Mouse (Mus musculus): ENCODE results near the gene Wnt16. TPM values are rescaled to one million over a fixed set of nuclear protein-coding genes. Genes with fewer than 3 reads are reported as not detected.

Gene Wnt16
- polyA plus RNA-seq, 1 experiment from 2014 or later: 0.29 TPM

- Histone ChIP-seq H3K27ac (ENCODE audit: low read depth, low read length) (no peak overlapping the region), H3K9me3 (ENCODE audit: control insufficient read depth, low read length) (no peaks in the 10 kb centered on the region), H3K4me1 (replicated peaks; ENCODE audit: control insufficient read depth, insufficient read depth, low read length) (no peaks in the 10 kb centered on the region), H3K4me2 (no peak overlapping the region), H3K4me3 (ENCODE audit: low read depth, low read length) (no peak overlapping the region), H3K36me3 (ENCODE audit: control insufficient read depth, insufficient read depth, low read length) (no peaks in the 10 kb centered on the region), H3K27me3 (replicated peaks; ENCODE audit: control insufficient read depth, insufficient read depth, low read length) (no peaks in the 10 kb centered on the region), H3K9ac (ENCODE audit: low read depth, low read length) (no peak overlapping the region)
- DNase-seq (ENCODE audit: low spot score) (no peak), ATAC-seq (replicated peaks; ENCODE audit: low FRiP score) (no peak)
Measured at GRCm38 (mm10) chr6:22268677-22269076, 19.4 kb upstream of the Wnt16 start.

- WGBS: 70% methylated on average over 8 of the region's 8 CpGs
- ATAC-seq (replicated peaks; ENCODE audit: low FRiP score): no peak
- no peaks in the 10 kb centered on the region for H3K4me1 ChIP-seq (replicated peaks; ENCODE audit: control insufficient read depth, insufficient read depth, low read length)
Measured at GRCm38 (mm10) chr6:22269840-22270521, 18.0 kb upstream of the Wnt16 start.

GRCm38 (mm10) chr6:22277941-22278340 is 10.1 kb upstream of the Wnt16 start:
- Histone ChIP-seq H3K27ac (ENCODE audit: low read depth, low read length) (no peak overlapping the region), H3K4me2 (no peak overlapping the region), H3K4me3 (ENCODE audit: low read depth, low read length) (no peak overlapping the region), H3K27me3 (replicated peaks; ENCODE audit: control insufficient read depth, insufficient read depth, low read length) (no peaks in the 10 kb centered on the region), H3K9me3 (ENCODE audit: control insufficient read depth, low read length) (no peaks in the 10 kb centered on the region), H3K9ac (ENCODE audit: low read depth, low read length) (no peak overlapping the region), H3K36me3 (ENCODE audit: control insufficient read depth, insufficient read depth, low read length) (no peaks in the 10 kb centered on the region), H3K4me1 (replicated peaks; ENCODE audit: control insufficient read depth, insufficient read depth, low read length) (no peaks in the 10 kb centered on the region)
- no peak for ATAC-seq (replicated peaks; ENCODE audit: low FRiP score)
- DNase-seq (ENCODE audit: low spot score): no peak
- 76% methylated on average over 3 of the region's 3 CpGs for WGBS

More at GRCm38 (mm10) chr6:22269840-22270521, 18.0 kb upstream of the Wnt16 start:
- Histone ChIP-seq H3K36me3 (ENCODE audit: control insufficient read depth, insufficient read depth, low read length) (no peaks in the 10 kb centered on the region), H3K4me2 (no peak overlapping the region), H3K9ac (ENCODE audit: low read depth, low read length) (no peak overlapping the region), H3K27ac (ENCODE audit: low read depth, low read length) (no peak overlapping the region), H3K27me3 (replicated peaks; ENCODE audit: control insufficient read depth, insufficient read depth, low read length) (no peaks in the 10 kb centered on the region), H3K4me3 (ENCODE audit: low read depth, low read length) (no peak overlapping the region), H3K9me3 (ENCODE audit: control insufficient read depth, low read length) (no peaks in the 10 kb centered on the region)
- no peak for DNase-seq (ENCODE audit: low spot score)

GRCm38 (mm10) chr6:22280217-22280861 is 7.7 kb upstream of the Wnt16 start:
- DNase-seq (ENCODE audit: low spot score): no peak
- no peaks in the 10 kb centered on the region for H3K36me3 ChIP-seq (ENCODE audit: control insufficient read depth, insufficient read depth, low read length)
- no peaks in the 10 kb centered on the region for H3K9me3 ChIP-seq (ENCODE audit: control insufficient read depth, low read length)
- ATAC-seq (replicated peaks; ENCODE audit: low FRiP score): no peak
- H3K4me3 ChIP-seq (ENCODE audit: low read depth, low read length): no peak overlapping the region
- H3K4me1 ChIP-seq (replicated peaks; ENCODE audit: control insufficient read depth, insufficient read depth, low read length): no peaks in the 10 kb centered on the region
- H3K4me2 ChIP-seq: no peak overlapping the region
- 67% methylated on average over 14 of the region's 14 CpGs for WGBS
- no peak overlapping the region for H3K27ac ChIP-seq (ENCODE audit: low read depth, low read length)
- H3K9ac ChIP-seq (ENCODE audit: low read depth, low read length): no peak overlapping the region
- H3K27me3 ChIP-seq (replicated peaks; ENCODE audit: control insufficient read depth, insufficient read depth, low read length): no peaks in the 10 kb centered on the region

GRCm38 (mm10) chr6:22282405-22282804 is 5.6 kb upstream of the Wnt16 start:
- Histone ChIP-seq H3K4me1 (replicated peaks; ENCODE audit: control insufficient read depth, insufficient read depth, low read length) (no peaks in the 10 kb centered on the region), H3K4me2 (no peak overlapping the region), H3K36me3 (ENCODE audit: control insufficient read depth, insufficient read depth, low read length) (no peaks in the 10 kb centered on the region), H3K4me3 (ENCODE audit: low read depth, low read length) (no peak overlapping the region), H3K27me3 (replicated peaks; ENCODE audit: control insufficient read depth, insufficient read depth, low read length) (peaks cover 7% of the 10 kb centered on the region), H3K9ac (ENCODE audit: low read depth, low read length) (no peak overlapping the region), H3K27ac (ENCODE audit: low read depth, low read length) (no peak overlapping the region), H3K9me3 (ENCODE audit: control insufficient read depth, low read length) (no peaks in the 10 kb centered on the region)
- DNase-seq (ENCODE audit: low spot score): no peak
- WGBS: 81% methylated on average over 4 of the region's 4 CpGs
- ATAC-seq (replicated peaks; ENCODE audit: low FRiP score): no peak

- ATAC-seq (replicated peaks; ENCODE audit: low FRiP score) (0 out of 2 replicates have a peak, but pooled peaks have one; percentile 31), DNase-seq (ENCODE audit: low spot score) (no peak)
- H3K36me3 ChIP-seq (ENCODE audit: control insufficient read depth, insufficient read depth, low read length): no peaks in the 10 kb centered on the region
- peak overlapping the region; percentile 67 for H3K4me2 ChIP-seq
- H3K9me3 ChIP-seq (ENCODE audit: control insufficient read depth, low read length): no peaks in the 10 kb centered on the region
- H3K27me3 ChIP-seq (replicated peaks; ENCODE audit: control insufficient read depth, insufficient read depth, low read length): peaks cover 38% of the 10 kb centered on the region
- no peak overlapping the region for H3K9ac ChIP-seq (ENCODE audit: low read depth, low read length)
- 0 out of 2 replicates have a peak, but pooled peaks cover 4% of the 10 kb centered on the region for H3K4me1 ChIP-seq (replicated peaks; ENCODE audit: control insufficient read depth, insufficient read depth, low read length)
- H3K4me3 ChIP-seq (ENCODE audit: low read depth, low read length): peak overlapping the region; percentile 39
- no peak overlapping the region for H3K27ac ChIP-seq (ENCODE audit: low read depth, low read length)
- 3% methylated on average over 38 of the region's 38 CpGs for WGBS
Measured at GRCm38 (mm10) chr6:22288737-22289460, 872 bp downstream of the Wnt16 start.

GRCm38 (mm10) chr6:22289461-22290021 is 1.5 kb downstream of the Wnt16 start:
- Histone ChIP-seq H3K27ac (ENCODE audit: low read depth, low read length) (no peak overlapping the region), H3K36me3 (ENCODE audit: control insufficient read depth, insufficient read depth, low read length) (no peaks in the 10 kb centered on the region), H3K27me3 (replicated peaks; ENCODE audit: control insufficient read depth, insufficient read depth, low read length) (peaks cover 38% of the 10 kb centered on the region), H3K4me1 (replicated peaks; ENCODE audit: control insufficient read depth, insufficient read depth, low read length) (0 out of 2 replicates have a peak, but pooled peaks cover 4% of the 10 kb centered on the region), H3K4me2 (peak overlapping the region; percentile 67), H3K9me3 (ENCODE audit: control insufficient read depth, low read length) (no peaks in the 10 kb centered on the region), H3K9ac (ENCODE audit: low read depth, low read length) (no peak overlapping the region), H3K4me3 (ENCODE audit: low read depth, low read length) (peak overlapping the region; percentile 39)
- WGBS: 6% methylated on average over 21 of the region's 21 CpGs
- ATAC-seq (replicated peaks; ENCODE audit: low FRiP score) (no peak), DNase-seq (ENCODE audit: low spot score) (no peak)

- Histone ChIP-seq H3K27me3 (replicated peaks; ENCODE audit: control insufficient read depth, insufficient read depth, low read length) (peaks cover 38% of the 10 kb centered on the region), H3K4me1 (replicated peaks; ENCODE audit: control insufficient read depth, insufficient read depth, low read length) (0 out of 2 replicates have a peak, but pooled peaks cover 4% of the 10 kb centered on the region), H3K4me3 (ENCODE audit: low read depth, low read length) (no peak overlapping the region), H3K9me3 (ENCODE audit: control insufficient read depth, low read length) (no peaks in the 10 kb centered on the region), H3K27ac (ENCODE audit: low read depth, low read length) (no peak overlapping the region), H3K36me3 (ENCODE audit: control insufficient read depth, insufficient read depth, low read length) (no peaks in the 10 kb centered on the region), H3K9ac (ENCODE audit: low read depth, low read length) (no peak overlapping the region), H3K4me2 (no peak overlapping the region)
- WGBS: 71% methylated on average over 8 of the region's 8 CpGs
- DNase-seq (ENCODE audit: low spot score): no peak
- no peak for ATAC-seq (replicated peaks; ENCODE audit: low FRiP score)
Measured at GRCm38 (mm10) chr6:22290790-22291189, 2.8 kb downstream of the Wnt16 start.
